Mouse (Mus musculus): Measurements from ENCODE around the gene Dmwd. TPM values are rescaled to one million over a fixed set of nuclear protein-coding genes. Genes with fewer than 3 reads are reported as not detected.

Dmwd gene
- total RNA-seq, 2 experiments from 2014 or later: 31.9 to 32.1 TPM

- peak; percentile 97 for TF ChIP-seq CTCF (IDR thresholded peaks at IDR 0.05)
- Histone ChIP-seq H3K27ac (0 out of 2 replicates have a peak overlapping the region, but pooled peaks have one; percentile 28), H3K4me3 (no peak overlapping the region)
- DNase-seq: peak; percentile 84
- intact Hi-C loops (cut with DNase I): loop anchor here (1.0 kb wide), 1 partner anchor 16 kb away; no protein-coding TSS in a partner anchor
Measured at GRCm38 (mm10) chr7:19088813-19089212, 12.8 kb downstream of the Dmwd start.

- H3K27ac ChIP-seq: no peak overlapping the region
- no peak for TF ChIP-seq CTCF (IDR thresholded peaks at IDR 0.05)
- peak; percentile 24 for DNase-seq
- no peak overlapping the region for H3K4me3 ChIP-seq
- intact Hi-C loops (cut with DNase I): loop anchor here (5.0 kb wide), 1 partner anchor 85 kb away; no protein-coding TSS in a partner anchor
Measured at GRCm38 (mm10) chr7:19091913-19092312, 15.9 kb downstream of the Dmwd start.

GRCm38 (mm10) chr7:19092381-19093173 is 16.6 kb downstream of the Dmwd start:
- no peak for TF ChIP-seq CTCF (IDR thresholded peaks at IDR 0.05)
- peak; percentile 71 for DNase-seq
- Histone ChIP-seq H3K27ac (peak overlapping the region; percentile 94), H3K4me3 (peak overlapping the region; percentile 90)
- intact Hi-C loops (cut with DNase I): loop anchor here (1.0 to 5.0 kb wide), 2 partner anchors 23 to 85 kb away; no protein-coding TSS in a partner anchor

GRCm38 (mm10) chr7:19093174-19093521 is 17.1 kb downstream of the Dmwd start:
- intact Hi-C loops (cut with DNase I): loop anchor here (1.0 to 5.0 kb wide), 2 partner anchors 24 to 86 kb away; no protein-coding TSS in a partner anchor
- H3K27ac ChIP-seq: peak overlapping the region; percentile 94
- H3K4me3 ChIP-seq: peak overlapping the region; percentile 90
- DNase-seq: peak; percentile 93
- TF ChIP-seq CTCF (IDR thresholded peaks at IDR 0.05): peak; percentile 84

GRCm38 (mm10) chr7:19093537-19094385 is 17.7 kb downstream of the Dmwd start:
- H3K4me3 ChIP-seq: peak overlapping the region; percentile 90
- peak; percentile 96 for DNase-seq
- H3K27ac ChIP-seq: peak overlapping the region; percentile 94
- TF ChIP-seq CTCF (IDR thresholded peaks at IDR 0.05): no peak
- intact Hi-C loops (cut with DNase I): loop anchor here (1.0 to 5.0 kb wide), 2 partner anchors 24 to 86 kb away; no protein-coding TSS in a partner anchor

- H3K27ac ChIP-seq: peak within 1 kb of the TSS; percentile 94
- intact Hi-C loops (cut with DNase I): loop anchor here (5.0 kb wide), 1 partner anchor 87 kb away; no protein-coding TSS in a partner anchor
- no peak for TF ChIP-seq CTCF (IDR thresholded peaks at IDR 0.05)
- peak; percentile 83 for DNase-seq
- peak within 1 kb of the TSS; percentile 90 for H3K4me3 ChIP-seq
Measured at GRCm38 (mm10) chr7:19094471-19094825, 18.4 kb downstream of the Dmwd start, which contains the start of gene Six5. Six5 (plus strand) TSS chr7:19094594.

- TF ChIP-seq CTCF (IDR thresholded peaks at IDR 0.05): no peak; the same call in 1 of the 2 replicates
- intact Hi-C loops (cut with DNase I): loop anchor here (5.0 kb wide), 1 partner anchor 88 kb away; no protein-coding TSS in a partner anchor
- peak; percentile 81 for DNase-seq
- peak overlapping the region; percentile 94 for H3K27ac ChIP-seq
- H3K4me3 ChIP-seq: peak overlapping the region; percentile 90
Measured at GRCm38 (mm10) chr7:19094826-19095750, 19.1 kb downstream of the Dmwd start.

- TF ChIP-seq CTCF (IDR thresholded peaks at IDR 0.05): no peak
- intact Hi-C loops (cut with DNase I): no loop called here
- Histone ChIP-seq H3K27ac (peak overlapping the region; percentile 94), H3K4me3 (peak overlapping the region; percentile 90)
- peak; percentile 79 for DNase-seq
Measured at GRCm38 (mm10) chr7:19095751-19096110, 19.7 kb downstream of the Dmwd start.

- peak overlapping the region; percentile 90 for H3K4me3 ChIP-seq
- no peak for TF ChIP-seq CTCF (IDR thresholded peaks at IDR 0.05)
- H3K27ac ChIP-seq: peak overlapping the region; percentile 94; the same call in 1 of the 2 replicates
- no peak for DNase-seq
- intact Hi-C loops (cut with DNase I): no loop called here
Measured at GRCm38 (mm10) chr7:19096421-19096976, 20.5 kb downstream of the Dmwd start.

- Histone ChIP-seq H3K27ac (no peak overlapping the region), H3K4me3 (no peak overlapping the region)
- no peak for TF ChIP-seq CTCF (IDR thresholded peaks at IDR 0.05)
- intact Hi-C loops (cut with DNase I): no loop called here
- no peak for DNase-seq
Measured at GRCm38 (mm10) chr7:19097217-19097616, 21.2 kb downstream of the Dmwd start.

- Histone ChIP-seq H3K27ac (no peak overlapping the region), H3K4me3 (no peak overlapping the region)
- intact Hi-C loops (cut with DNase I): no loop called here
- peak; percentile 43 for DNase-seq
- TF ChIP-seq CTCF (IDR thresholded peaks at IDR 0.05): no peak
Measured at GRCm38 (mm10) chr7:19097863-19098262, 21.8 kb downstream of the Dmwd start.

Data from gastrocnemius, adult 2 months (tissue).